Mouse (Mus musculus) ES-E14 (cell line): ENCODE data around the gene Gm47995. TPM values are rescaled to one million over a fixed set of nuclear protein-coding genes. Genes with fewer than 3 reads are reported as not detected.
"Not testable (repeated sequence)": the region's sequence is repeated elsewhere in the genome, so short reads cannot be mapped to it uniquely, and the experiment has no call there.

Source experiments
- DNase-seq: peaks from one replicate; pipeline ENCODE4 v3.0.0-alpha.2; 2013; ENCODE audit warnings: low read depth, low spot score
- H3K27ac ChIP-seq: 2 replicates; pipeline ENCODE4 v1.5.1; 2012; ENCODE audit warnings: low read depth, mild to moderate bottlenecking, low read length, moderate library complexity, mixed read lengths; ENCODE audit not compliant: poor library complexity, insufficient read depth, severe bottlenecking
- H3K36me3 ChIP-seq: 2 replicates; pipeline ENCODE4 v1.6.1; 2012; ENCODE audit warnings: mild to moderate bottlenecking, low read length, moderate library complexity, mixed read lengths; ENCODE audit not compliant: control insufficient read depth, poor library complexity, insufficient read depth, severe bottlenecking
- H3K4me1 ChIP-seq, 2 experiments: fragments of 150-350 bp in 1 of 2; sonication (generic) in 1 of 2; 2 replicates each; pipeline ENCODE4 v1.6.1; 2012; ENCODE audit warnings: low read length in 2 of 2, mild to moderate bottlenecking in 1 of 2, mixed read lengths in 1 of 2; ENCODE audit not compliant: control insufficient read depth in 2 of 2, insufficient read depth in 2 of 2, poor library complexity in 1 of 2
- H3K4me3 ChIP-seq, 2 experiments: fragments of 150-350 bp in 1 of 2; sonication (generic) in 1 of 2; 2 replicates each; pipeline ENCODE4 v1.5.1; 2012; ENCODE audit warnings: low read length in 2 of 2, low read depth in 1 of 2, mild to moderate bottlenecking in 1 of 2, mixed read lengths in 1 of 2; ENCODE audit not compliant: insufficient read depth in 1 of 2, poor library complexity in 1 of 2, severe bottlenecking in 1 of 2
- H3K9ac ChIP-seq: 2 replicates; pipeline ENCODE4 v1.6.1; 2012; ENCODE audit warnings: low read depth, mild to moderate bottlenecking, low read length, mixed read lengths; ENCODE audit not compliant: poor library complexity, insufficient read depth, severe bottlenecking
- H3K9me3 ChIP-seq: fragments of 150-350 bp; sonication (generic); 2 replicates; pipeline ENCODE4 v1.6.1; 2012; ENCODE audit warnings: low read depth, mild to moderate bottlenecking, low read length; ENCODE audit not compliant: control insufficient read depth, insufficient read depth
- CHD2 ChIP-seq: IDR thresholded peaks from 2 replicates; pipeline ENCODE4 v1.6.1; 2014; ENCODE audit warnings: mild to moderate bottlenecking, low read depth, low read length, inconsistent platforms
- HCFC1 ChIP-seq: IDR thresholded peaks from 2 replicates; pipeline ENCODE4 v1.6.1; 2012; ENCODE audit warnings: low read length, inconsistent platforms, borderline replicate concordance; ENCODE audit not compliant: insufficient read depth
- MAFK ChIP-seq: IDR thresholded peaks from 2 replicates; pipeline ENCODE4 v1.6.1; 2014; ENCODE audit warnings: mild to moderate bottlenecking, low read depth, low read length, inconsistent platforms; ENCODE audit not compliant: insufficient read depth
- ZC3H11A ChIP-seq: IDR thresholded peaks from 2 replicates; pipeline ENCODE4 v1.6.1; 2012; ENCODE audit warnings: low read depth, mild to moderate bottlenecking, inconsistent platforms, low read length, borderline replicate concordance
- ZNF384 ChIP-seq: IDR thresholded peaks from 2 replicates; pipeline ENCODE4 v1.6.1; 2012; ENCODE audit warnings: low read depth, low read length, inconsistent platforms
- in situ Hi-C, 2 experiments: fragments of 600-800 bp; cut with MboI; formaldehyde crosslinking; loops; one replicate each; pipeline ENCODE4 v1.15.1; 2025; ENCODE audit warnings: low sequenced_read_pairs in 2 of 2, inconsistent platforms in 1 of 2; ENCODE audit not compliant: unreplicated experiment in 2 of 2
- total RNA-seq: library from RNA; depleted of rRNA; stranded (reverse); fragments of 300-350 nt; gene quantifications from 2 replicates; pipeline ENCODE4 v1.2.3, GENCODE M21; 2012

Gene Gm47995
- total RNA-seq, 1 experiment = 1.7 TPM

- H3K9ac ChIP-seq, DNase-seq, in situ Hi-C loops, H3K9me3 ChIP-seq, H3K36me3 ChIP-seq, H3K27ac ChIP-seq, H3K4me1 ChIP-seq, H3K4me3 ChIP-seq: not testable (repeated sequence)
Measured at GRCm38 (mm10) chr1:151208493-151208892, 10.2 kb downstream of the Gm47995 start.

GRCm38 (mm10) chr1:151208944-151209343 is 10.7 kb downstream of the Gm47995 start:
- DNase-seq, H3K9me3 ChIP-seq, H3K27ac ChIP-seq, H3K36me3 ChIP-seq, in situ Hi-C loops, H3K4me3 ChIP-seq, H3K4me1 ChIP-seq, H3K9ac ChIP-seq: not testable (repeated sequence)

GRCm38 (mm10) chr1:151209824-151210355 is 11.6 kb downstream of the Gm47995 start, which contains the start of gene Gm47996:
Gene Gm47996, plus strand, starts transcription at chr1:151210131.
- in situ Hi-C loops, H3K27ac ChIP-seq, H3K4me1 ChIP-seq, H3K9me3 ChIP-seq, DNase-seq, H3K4me3 ChIP-seq, H3K9ac ChIP-seq, H3K36me3 ChIP-seq: not testable (repeated sequence)

- H3K36me3 ChIP-seq, DNase-seq, H3K9me3 ChIP-seq, H3K4me1 ChIP-seq, H3K4me3 ChIP-seq, in situ Hi-C loops, H3K27ac ChIP-seq, H3K9ac ChIP-seq: not testable (repeated sequence)
Measured at GRCm38 (mm10) chr1:151211666-151212065, 13.4 kb downstream of the Gm47995 start.

- Histone ChIP-seq H3K36me3 (no peaks in the 10 kb centered on the region), H3K4me1 (peaks cover 0 to 1% of the 10 kb centered on the region in 2 experiments; a peak in 1 of 4 replicates), H3K9ac (no peak overlapping the region), H3K4me3 (no peak overlapping the region), H3K9me3 (no peaks in the 10 kb centered on the region), H3K27ac (no peak overlapping the region)
- in situ Hi-C loops = no loop called here
- TF ChIP-seq HCFC1 = no peak
- TF ChIP-seq ZC3H11A = no peak
- no peak for TF ChIP-seq MAFK
- TF ChIP-seq ZNF384 = no peak
- TF ChIP-seq CHD2 = no peak
- no peak for DNase-seq
Measured at GRCm38 (mm10) chr1:151214862-151215261, 16.6 kb downstream of the Gm47995 start.
